Mouse (Mus musculus) lung, embryonic 14.5 days (tissue): Measurements from ENCODE around the gene Pml. TPM values are rescaled to one million over a fixed set of nuclear protein-coding genes. Genes with fewer than 3 reads are reported as not detected.
"Not testable (repeated sequence)": the region's sequence is repeated elsewhere in the genome, so short reads cannot be mapped to it uniquely, and the experiment has no call there.

Source experiments
- ATAC-seq: fragments of 200-750 bp; cut with Nextera tagmentation; 2 replicates; pipeline ENCODE4 v1.8.0; 2017; ENCODE audit warnings: mild to moderate bottlenecking, moderate TSS enrichment, moderate library complexity; ENCODE audit not compliant: insufficient read depth
- DNase-seq: peaks from one replicate; pipeline ENCODE4 v3.0.0-alpha.2; 2015
- H3K27ac ChIP-seq: fragments of 300-500 bp; sonication (generic); 2 replicates; pipeline ENCODE4 v1.5.1; 2014; ENCODE audit warnings: low read depth, mild to moderate bottlenecking, moderate library complexity
- H3K27me3 ChIP-seq: fragments of 300-500 bp; sonication (generic); 2 replicates; pipeline ENCODE4 v1.6.1; 2014; ENCODE audit warnings: low read length, control low read depth; ENCODE audit not compliant: insufficient read depth
- H3K36me3 ChIP-seq: fragments of 300-500 bp; sonication (generic); 2 replicates; pipeline ENCODE4 v1.6.1; 2014; ENCODE audit warnings: control low read depth; ENCODE audit not compliant: insufficient read depth
- H3K4me1 ChIP-seq: fragments of 300-500 bp; sonication (generic); 2 replicates; pipeline ENCODE4 v1.6.1; 2014; ENCODE audit warnings: antibody characterized with exemption, control low read depth; ENCODE audit not compliant: insufficient read depth
- H3K4me2 ChIP-seq: fragments of 300-500 bp; sonication (generic); 2 replicates; pipeline ENCODE4 v1.6.1; 2014; ENCODE audit warnings: mild to moderate bottlenecking
- H3K4me3 ChIP-seq: fragments of 300-500 bp; sonication (generic); 2 replicates; pipeline ENCODE4 v1.5.1; 2014; ENCODE audit warnings: low read depth, low read length
- H3K9ac ChIP-seq: fragments of 300-500 bp; sonication (generic); 2 replicates; pipeline ENCODE4 v1.6.1; 2014
- H3K9me3 ChIP-seq: fragments of 300-500 bp; sonication (generic); 2 replicates; pipeline ENCODE4 v1.6.1; 2016; ENCODE audit warnings: low read depth, low read length, control low read depth
- CTCF ChIP-seq: IDR thresholded peaks from 2 replicates; pipeline ENCODE4 v1.5.1; 2016; ENCODE audit warnings: antibody characterized with exemption, low read depth
- WGBS: fragments of 180-500 bp; shearing (Covaris S2); extraction: QIAGEN DNeasy Blood & Tissue Kit; methylation state at CpG from one replicate; pipeline ENCODE4 v1.1.7; 2014; 5-methylcytosine and 5-hydroxymethylcytosine counted together
- polyA plus RNA-seq: library from polyadenylated mRNA; unstranded; fragments of >200 nt; fragmentation: Nextera tagmentation; extraction: Ambion mirVana; gene quantifications from 2 replicates; pipeline ENCODE4 v1.2.1, GENCODE M21; 2014

Pml gene
- polyA plus RNA-seq, 1 experiment from 2014 or later, result 23.2 TPM

- 87% methylated on average over 10 of the region's 10 CpGs for WGBS
- Histone ChIP-seq H3K9ac (no peak overlapping the region), H3K4me3 (no peak overlapping the region), H3K27ac (no peak overlapping the region), H3K9me3 (no peaks in the 10 kb centered on the region), H3K36me3 (peaks cover 29% of the 10 kb centered on the region; the same call in 1 of the 2 replicates), H3K4me1 (no peaks in the 10 kb centered on the region), H3K4me2 (no peak overlapping the region), H3K27me3 (no peaks in the 10 kb centered on the region)
- TF ChIP-seq CTCF, result no peak
- DNase-seq (no peak), ATAC-seq (no peak)
Measured at GRCm38 (mm10) chr9:58255704-58256685, 6.4 kb upstream of the Pml start.

- DNase-seq (no peak), ATAC-seq (no peak)
- 62% methylated on average over 2 of the region's 2 CpGs for WGBS
- H3K4me1 ChIP-seq, result no peaks in the 10 kb centered on the region
- H3K36me3 ChIP-seq, result peaks cover 24% of the 10 kb centered on the region; the same call in 1 of the 2 replicates
- H3K4me3 ChIP-seq, result no peak overlapping the region
- TF ChIP-seq CTCF, result no peak
- no peaks in the 10 kb centered on the region for H3K27me3 ChIP-seq
- H3K4me2 ChIP-seq, result no peak overlapping the region
- no peak overlapping the region for H3K9ac ChIP-seq
- H3K9me3 ChIP-seq, result no peaks in the 10 kb centered on the region
- no peak overlapping the region for H3K27ac ChIP-seq
Measured at GRCm38 (mm10) chr9:58255105-58255504, 5.5 kb upstream of the Pml start.

GRCm38 (mm10) chr9:58253805-58254122, 4.2 kb upstream of the Pml start:
- not testable (repeated sequence) for ATAC-seq, H3K4me1 ChIP-seq, H3K27me3 ChIP-seq, H3K9me3 ChIP-seq, DNase-seq
- WGBS, result 64% methylated on average over 5 of the region's 5 CpGs
- Histone ChIP-seq H3K9ac (peak overlapping the region; percentile 73), H3K27ac (peak overlapping the region; percentile 61; the same call in 1 of the 2 replicates), H3K36me3 (peaks cover 20% of the 10 kb centered on the region; the same call in 1 of the 2 replicates), H3K4me2 (peak overlapping the region; percentile 73), H3K4me3 (peak overlapping the region; percentile 67)

DNA sequence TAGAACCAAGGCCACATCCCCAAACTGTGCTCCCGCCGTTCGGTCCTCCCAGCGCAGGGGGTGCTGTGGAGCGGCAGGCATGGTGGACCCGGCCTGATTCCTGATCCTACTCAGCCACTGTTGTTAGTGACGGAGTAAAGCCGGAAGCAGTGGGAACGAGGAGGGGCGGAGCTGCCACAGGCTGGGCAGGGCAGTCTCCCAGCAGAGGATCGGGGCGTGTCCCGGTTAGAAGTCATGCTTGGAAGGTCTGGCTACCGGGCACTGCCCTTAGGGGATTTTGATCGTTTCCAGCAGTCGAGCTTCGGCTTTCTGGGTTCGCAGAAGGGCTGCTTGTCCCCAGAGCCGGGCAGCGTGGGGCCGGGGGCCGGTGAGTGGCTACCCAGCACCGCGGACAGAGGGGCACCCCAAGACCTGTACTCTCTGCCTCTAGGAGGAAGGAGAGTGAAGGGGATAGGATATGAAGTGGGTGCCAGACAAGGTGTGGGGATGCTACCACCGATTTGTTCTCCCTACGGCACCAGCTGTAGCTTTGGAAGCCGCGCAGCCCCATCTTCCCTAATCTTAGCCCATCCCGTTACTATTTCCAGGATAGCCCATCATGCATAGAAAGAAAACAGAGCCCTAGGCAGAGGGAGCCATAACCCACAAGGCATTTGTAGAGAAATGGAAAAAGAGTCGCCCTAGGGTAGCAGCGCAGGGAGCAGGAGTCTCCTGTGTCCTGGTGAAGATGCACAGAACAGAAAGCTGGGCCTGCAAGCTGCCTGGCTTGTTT, 3.6 kb upstream of the Pml start, which contains the start of gene Stoml1:
Gene Stoml1 (plus strand): TSS at position 132 of the 772 bp plus-strand sequence.
- Histone ChIP-seq H3K27me3 (no peaks in the 10 kb centered on the region), H3K9me3 (no peaks in the 10 kb centered on the region), H3K27ac (peak within 1 kb of the TSS; percentile 61; the same call in 1 of the 2 replicates), H3K4me2 (peak within 1 kb of the TSS; percentile 73), H3K36me3 (peaks cover 16% of the 10 kb centered on the region; the same call in 1 of the 2 replicates), H3K4me1 (no peaks in the 10 kb centered on the region), H3K4me3 (peak within 1 kb of the TSS; percentile 67), H3K9ac (peak within 1 kb of the TSS; percentile 73)
- peak; percentile 95 for TF ChIP-seq CTCF
- under 1% methylated on average over 31 of the region's 31 CpGs for WGBS
- peak; percentile 97 for DNase-seq
- peak; percentile 98 for ATAC-seq

DNA sequence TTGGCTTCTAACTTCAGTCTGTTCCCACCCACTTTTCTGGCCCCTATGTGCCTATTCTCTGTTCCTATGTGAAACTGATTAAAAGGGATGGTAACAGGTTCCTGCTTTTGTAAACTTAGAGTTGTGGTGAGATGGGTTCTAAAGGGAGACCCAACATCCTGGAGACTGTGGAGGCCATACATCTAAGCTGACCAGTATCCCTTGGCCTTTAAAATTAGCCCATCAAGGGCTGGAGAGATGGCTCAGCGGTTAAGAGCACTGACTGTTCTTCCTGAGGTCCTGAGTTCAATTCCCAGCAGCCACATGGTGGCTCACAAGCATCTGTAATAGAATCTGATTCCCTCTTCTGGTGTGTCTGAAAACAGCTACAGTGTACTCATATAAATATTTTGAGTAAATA, 1.1 kb upstream of the Pml start:
- Histone ChIP-seq H3K4me1 (peaks cover 12% of the 10 kb centered on the region), H3K27ac (peak overlapping the region; percentile 87; the same call in 1 of the 2 replicates)
- H3K27me3 ChIP-seq, H3K9me3 ChIP-seq, H3K9ac ChIP-seq, H3K4me2 ChIP-seq, DNase-seq, ATAC-seq, H3K36me3 ChIP-seq, H3K4me3 ChIP-seq: not testable (repeated sequence)
- WGBS, result 79% methylated on average over 1 of the region's 1 CpGs

DNA sequence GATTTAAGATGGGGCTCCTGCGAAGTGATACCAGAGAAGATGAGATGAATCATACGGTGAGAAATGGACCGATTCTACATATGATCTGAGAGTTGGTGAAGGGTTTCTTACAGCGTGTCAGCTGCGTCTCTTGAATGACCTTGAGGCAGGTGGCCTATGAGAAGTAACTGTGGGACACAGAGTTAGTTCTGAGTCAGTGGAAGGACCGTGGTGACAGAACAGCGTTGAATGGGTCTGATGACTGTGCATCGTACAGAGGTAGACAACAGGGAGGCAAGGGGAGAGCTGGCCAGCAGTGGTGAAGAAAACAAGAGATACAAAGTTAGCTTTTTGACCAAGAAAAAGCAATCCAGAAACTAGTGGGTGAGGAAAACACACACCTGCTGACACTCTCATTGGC, 736 bp upstream of the Pml start:
- H3K27ac ChIP-seq, result peak overlapping the region; percentile 87
- no peak overlapping the region for H3K4me3 ChIP-seq
- 67% methylated on average over 8 of the region's 8 CpGs for WGBS
- H3K36me3 ChIP-seq, result peaks cover 6% of the 10 kb centered on the region; the same call in 1 of the 2 replicates
- H3K9ac ChIP-seq, result no peak overlapping the region
- ATAC-seq (no peak), DNase-seq (no peak)
- H3K9me3 ChIP-seq, result no peaks in the 10 kb centered on the region
- no peaks in the 10 kb centered on the region for H3K27me3 ChIP-seq
- H3K4me1 ChIP-seq, result peaks cover 12% of the 10 kb centered on the region
- no peak for TF ChIP-seq CTCF
- peak overlapping the region; percentile 67 for H3K4me2 ChIP-seq
